Mouse (Mus musculus) kidney, adult 10 weeks (tissue): ENCODE data around the gene Lrrfip1. TPM values are rescaled to one million over a fixed set of nuclear protein-coding genes. Genes with fewer than 3 reads are reported as not detected.

Source experiments
- polyA plus RNA-seq: library from polyadenylated mRNA; stranded (reverse); fragments of 350-450 nt; fragmentation: Illumina TruSeq; extraction: RNeasy Lipid Tissue Mini Kit (QIAGEN cat#74804); gene quantifications from one replicate; pipeline ENCODE4 v1.2.3, GENCODE M21; 2014; ENCODE audit warnings: low read depth, low replicate concordance

Gene Lrrfip1
- 34.3 TPM for polyA plus RNA-seq

GRCm38 (mm10) chr1:90998268-90998890 lies at the start of gene Lrrfip1:
Lrrfip1 (plus strand) TSS chr1:90998737.

GRCm38 (mm10) chr1:90952808-90953207 lies 45.7 kb upstream of the Lrrfip1 start, which contains the start of gene Prlh:
Prlh (plus strand) TSS chr1:90953108.

DNA sequence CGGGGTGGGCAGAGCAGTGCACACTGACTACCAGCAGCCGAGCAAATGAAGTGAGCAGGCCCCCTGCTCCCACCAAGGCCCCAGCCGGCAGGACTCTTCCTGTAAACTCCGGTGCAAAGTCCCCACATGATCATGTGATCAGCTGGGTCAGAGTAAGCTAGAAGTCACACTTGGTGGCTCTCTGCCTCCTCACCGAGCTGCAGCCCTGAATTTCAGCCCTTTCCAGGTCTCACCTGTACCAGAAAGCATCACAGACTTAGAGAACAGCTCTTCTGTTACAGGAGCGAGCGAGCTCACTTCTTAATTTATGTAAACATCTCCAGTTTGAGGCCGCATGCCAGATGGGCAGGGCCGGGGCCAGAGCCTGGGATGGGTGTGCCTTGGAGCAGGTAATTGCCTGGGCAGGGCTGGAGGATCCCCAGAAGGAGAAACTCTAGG lies 29.2 kb upstream of the Lrrfip1 start, which contains the start of gene Rab17:
Gene Rab17, minus strand, starts transcription at position 315 of the 438 bp plus-strand sequence.

DNA sequence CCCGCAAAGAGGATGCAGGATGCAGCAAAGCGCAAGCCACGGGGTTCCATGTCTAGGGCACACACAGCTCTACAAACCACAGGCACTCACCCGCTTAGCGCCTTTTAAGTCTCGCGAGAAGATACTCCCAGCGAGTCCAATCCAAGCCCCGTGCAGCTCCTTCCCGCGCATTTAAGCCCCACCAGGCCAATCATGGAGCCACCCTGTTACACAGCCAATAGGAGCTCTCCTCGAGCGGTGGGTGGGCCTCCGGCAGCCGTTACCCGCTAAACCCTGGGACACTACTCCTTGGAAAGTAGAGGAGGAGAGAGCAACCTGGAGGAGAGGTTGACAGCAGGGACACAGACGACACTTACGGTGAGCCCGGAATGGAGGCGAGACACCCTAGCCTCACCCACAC lies 146.3 kb downstream of the Lrrfip1 start, which contains the start of gene Rbm44:
Gene Rbm44, plus strand, starts transcription at position 277 of the 400 bp plus-strand sequence.

Other genes with a start within 250 kb of the Lrrfip1 start
- gene Col6a3, start 154.8 kb upstream of the Lrrfip1 start, polyA plus RNA-seq = 13.6 TPM
- 1.8 TPM for gene Mlph, start 83.7 kb upstream of the Lrrfip1 start, polyA plus RNA-seq
- not detected for gene Prlh, start 45.6 kb upstream of the Lrrfip1 start, polyA plus RNA-seq
- gene Rab17, start 29.1 kb upstream of the Lrrfip1 start, polyA plus RNA-seq = 2.3 TPM
- not detected for gene Rbm44, start 146.4 kb downstream of the Lrrfip1 start, polyA plus RNA-seq
- not detected for gene Ramp1, start 181.1 kb downstream of the Lrrfip1 start, polyA plus RNA-seq